Mouse (Mus musculus) 3T3-L1 (cell line): ENCODE data around the gene Mipep.

Experiments
- DNase-seq: peaks from one replicate; pipeline ENCODE4 v3.0.0-alpha.2; 2015; ENCODE audit warnings: low read depth, low spot score

Mipep gene

DNA sequence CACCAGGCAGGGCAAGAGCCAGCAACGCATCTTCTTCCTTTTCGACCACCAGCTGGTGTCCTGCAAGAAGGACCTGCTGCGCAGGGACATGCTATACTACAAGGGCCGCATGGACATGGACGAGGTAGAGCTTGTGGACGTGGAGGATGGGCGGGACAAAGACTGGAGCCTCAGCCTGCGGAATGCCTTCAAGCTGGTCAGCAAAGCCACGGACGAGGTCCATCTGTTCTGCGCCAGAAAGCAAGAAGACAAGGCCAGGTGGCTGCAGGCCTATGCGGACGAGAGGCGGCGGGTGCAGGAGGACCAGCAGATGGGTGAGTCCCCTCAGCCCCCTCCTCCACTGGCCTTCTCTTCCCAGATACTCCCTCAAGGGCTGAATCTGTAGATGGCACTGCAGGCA, 28.1 kb upstream of the Mipep start:
- no peak for DNase-seq

DNA sequence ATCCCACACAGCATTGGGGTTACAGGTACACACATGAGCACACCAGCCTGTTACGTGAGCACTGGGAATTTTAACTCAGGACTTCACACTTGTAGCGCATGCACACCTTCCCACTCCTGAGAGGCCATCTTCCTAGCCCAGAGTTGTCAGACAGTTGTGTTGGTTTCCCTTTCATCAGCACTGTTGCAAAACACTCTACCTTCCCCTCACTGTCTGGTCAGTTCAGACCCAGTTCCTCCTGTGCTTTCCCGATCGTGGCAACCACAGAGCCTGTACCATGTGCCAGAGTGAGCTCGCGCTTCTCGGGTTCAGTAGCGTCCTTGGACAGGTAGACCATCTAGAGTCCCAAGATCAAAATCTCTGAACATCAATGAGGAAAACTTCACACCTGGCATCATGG, 27.1 kb upstream of the Mipep start:
- no peak for DNase-seq

- no peak for DNase-seq
Measured at GRCm38 (mm10) chr14:60757722-60758121, 26.7 kb upstream of the Mipep start.

- no peak for DNase-seq
Measured at GRCm38 (mm10) chr14:60759097-60759496, 25.3 kb upstream of the Mipep start.

- DNase-seq: no peak
Measured at GRCm38 (mm10) chr14:60761801-60762200, 22.6 kb upstream of the Mipep start.

DNA sequence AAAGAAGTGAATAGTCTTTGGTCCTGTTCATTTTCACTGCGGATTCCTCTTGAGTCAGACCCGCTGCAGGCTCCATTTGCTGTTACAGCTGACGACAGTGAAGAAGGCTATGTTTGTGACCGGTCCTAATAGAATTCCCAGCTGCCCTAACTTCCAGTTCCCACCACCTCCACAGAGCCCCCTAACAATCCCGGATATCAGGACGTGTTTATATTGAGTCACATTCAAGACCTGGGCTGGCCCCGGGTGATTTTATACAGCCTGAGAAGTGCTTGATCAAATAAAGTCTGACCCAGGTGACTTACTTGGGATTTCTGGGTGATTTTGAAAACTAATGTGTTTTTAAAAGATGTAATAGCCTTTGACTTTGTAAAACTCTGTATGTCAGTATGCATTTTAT, 21.6 kb upstream of the Mipep start:
- DNase-seq: no peak

- DNase-seq: no peak
Measured at GRCm38 (mm10) chr14:60763746-60764145, 20.6 kb upstream of the Mipep start.

- DNase-seq: no peak
Measured at GRCm38 (mm10) chr14:60764526-60764925, 19.8 kb upstream of the Mipep start.

DNA sequence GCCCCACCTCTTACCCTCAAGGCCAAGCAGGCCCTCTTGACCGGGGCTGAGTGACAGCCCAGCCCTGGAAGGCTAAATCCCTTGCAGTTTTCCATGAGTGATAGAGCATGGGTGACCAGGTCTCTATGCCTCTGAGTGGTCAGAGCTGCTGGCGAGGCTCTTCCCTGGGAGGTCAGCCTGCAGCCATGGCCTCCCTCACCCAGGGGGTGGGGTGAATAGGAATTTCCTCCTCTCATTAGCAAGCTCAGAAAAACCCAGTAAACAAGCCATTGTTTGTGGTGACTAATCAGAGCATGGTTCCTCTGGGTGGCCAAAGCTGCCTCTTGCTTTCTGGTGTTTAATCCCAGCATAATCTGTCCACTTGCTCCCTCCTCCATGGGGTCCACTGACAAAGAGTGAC, 19.3 kb upstream of the Mipep start:
- no peak for DNase-seq

- no peak for DNase-seq
Measured at GRCm38 (mm10) chr14:60767884-60768283, 16.5 kb upstream of the Mipep start, which contains the start of gene C1qtnf9. TSS of gene C1qtnf9 (plus strand) at chr14:60768134.

- peak; percentile 9 for DNase-seq
Measured at GRCm38 (mm10) chr14:60769340-60769739, 15.0 kb upstream of the Mipep start.

GRCm38 (mm10) chr14:60770594-60770993, 13.8 kb upstream of the Mipep start:
- DNase-seq: no peak

DNA sequence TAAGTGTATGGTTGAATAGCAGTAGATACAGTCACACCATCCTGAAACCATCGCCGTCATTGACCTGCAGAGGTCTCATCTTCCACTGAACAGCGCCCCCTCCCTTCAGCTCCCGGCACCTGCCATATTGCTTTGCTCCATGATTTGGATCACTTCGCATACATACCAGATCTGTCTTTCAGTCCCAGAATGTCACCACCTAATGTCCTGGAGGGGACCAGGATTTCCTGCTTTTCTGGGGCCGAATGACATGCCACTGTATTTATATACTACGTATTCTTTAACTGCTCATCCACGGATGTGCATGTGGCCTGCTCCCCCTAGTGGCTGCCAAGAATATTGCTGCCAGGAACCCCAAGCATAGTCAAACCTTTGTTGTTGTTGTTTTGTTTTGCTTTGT, 13.3 kb upstream of the Mipep start:
- peak; percentile 64 for DNase-seq

GRCm38 (mm10) chr14:60773476-60773875, 10.9 kb upstream of the Mipep start:
- DNase-seq: peak; percentile 6

- DNase-seq: no peak
Measured at GRCm38 (mm10) chr14:60776521-60776920, 7.9 kb upstream of the Mipep start.

- DNase-seq: peak; percentile 6
Measured at GRCm38 (mm10) chr14:60777485-60777919, 6.9 kb upstream of the Mipep start.

DNA sequence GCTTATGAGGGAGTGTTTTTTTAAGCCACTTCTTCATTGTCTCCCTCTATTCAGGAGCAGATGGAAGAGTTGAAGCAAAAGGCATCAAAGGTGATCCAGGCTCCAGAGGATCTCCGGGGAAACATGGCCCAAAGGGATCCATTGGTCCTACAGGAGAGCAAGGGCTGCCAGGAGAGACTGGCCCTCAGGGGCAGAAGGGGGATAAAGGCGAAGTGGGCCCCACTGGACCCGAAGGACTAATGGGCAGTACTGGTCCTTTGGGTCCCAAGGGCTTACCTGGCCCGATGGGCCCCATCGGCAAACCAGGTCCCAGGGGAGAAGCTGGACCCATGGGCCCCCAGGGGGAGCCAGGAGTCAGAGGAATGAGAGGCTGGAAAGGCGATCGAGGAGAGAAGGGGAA, 5.2 kb upstream of the Mipep start:
- DNase-seq: no peak

DNA sequence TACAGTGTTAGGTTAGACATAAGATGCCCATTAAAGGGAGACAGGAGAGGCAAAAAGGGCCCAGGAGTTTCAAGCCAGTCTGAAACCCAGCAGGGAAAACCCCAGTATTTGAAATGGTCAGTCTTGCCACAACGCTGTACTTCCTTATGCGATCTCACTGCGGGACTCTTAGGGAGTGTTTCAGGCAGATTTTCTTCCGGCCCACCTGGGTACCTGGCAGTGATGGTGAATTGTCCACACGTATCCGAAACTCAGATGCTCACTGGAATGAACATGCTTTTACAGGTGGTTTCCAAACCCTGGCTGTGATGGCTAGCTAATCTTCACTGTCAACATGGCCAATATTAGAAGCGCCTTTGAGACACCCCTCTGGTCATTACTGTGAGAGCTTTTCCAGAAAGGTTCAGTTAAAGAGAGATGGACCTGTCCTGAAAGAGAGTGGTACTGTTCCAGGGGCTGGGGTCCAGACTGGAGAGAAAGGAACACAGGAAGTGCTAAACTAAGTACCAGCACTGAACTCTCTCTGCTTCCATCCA, 2.2 kb upstream of the Mipep start:
- no peak for DNase-seq

DNA sequence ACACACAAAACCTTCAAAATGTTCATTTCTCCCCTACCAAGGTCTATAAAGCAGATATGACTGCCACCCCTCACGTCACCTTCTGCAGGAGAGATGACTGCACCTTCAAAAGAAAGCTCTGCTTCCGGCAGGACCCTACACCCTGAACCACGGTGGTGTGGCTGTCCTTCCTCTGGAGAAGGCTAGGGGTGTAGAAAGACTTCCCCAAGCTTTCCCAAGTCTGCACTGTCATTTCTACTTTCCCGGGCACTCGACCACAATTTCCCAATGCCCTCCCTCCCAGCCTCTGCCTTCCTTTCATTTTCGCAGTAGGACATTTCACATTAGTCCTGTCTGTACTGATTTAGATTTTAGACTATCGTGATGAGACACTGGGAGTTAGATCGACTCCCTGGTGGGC, 1.2 kb upstream of the Mipep start:
- DNase-seq: no peak

DNA sequence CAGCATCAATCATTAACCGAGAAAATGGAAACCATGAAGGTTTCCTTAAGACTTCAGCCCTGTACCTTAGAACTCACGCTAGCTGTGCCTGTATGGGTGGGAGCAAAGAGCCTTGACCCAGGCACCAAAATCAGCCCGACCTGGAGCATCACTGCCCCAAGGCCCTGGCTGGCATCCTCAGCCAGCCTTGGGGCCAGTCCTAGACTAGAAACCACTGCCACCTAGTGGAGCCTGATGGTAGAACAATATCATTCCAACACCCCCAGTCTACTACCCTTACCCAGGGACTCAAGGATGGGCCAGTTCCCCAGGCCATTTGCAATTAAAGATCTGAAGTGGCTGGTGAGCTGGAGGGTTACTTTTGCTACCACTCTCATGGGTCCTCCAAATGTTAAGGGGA, 5.7 kb downstream of the Mipep start:
- DNase-seq: peak; percentile 74

GRCm38 (mm10) chr14:60796600-60797322, 12.4 kb downstream of the Mipep start:
- DNase-seq: no peak

GRCm38 (mm10) chr14:60797596-60797995, 13.2 kb downstream of the Mipep start:
- no peak for DNase-seq

DNA sequence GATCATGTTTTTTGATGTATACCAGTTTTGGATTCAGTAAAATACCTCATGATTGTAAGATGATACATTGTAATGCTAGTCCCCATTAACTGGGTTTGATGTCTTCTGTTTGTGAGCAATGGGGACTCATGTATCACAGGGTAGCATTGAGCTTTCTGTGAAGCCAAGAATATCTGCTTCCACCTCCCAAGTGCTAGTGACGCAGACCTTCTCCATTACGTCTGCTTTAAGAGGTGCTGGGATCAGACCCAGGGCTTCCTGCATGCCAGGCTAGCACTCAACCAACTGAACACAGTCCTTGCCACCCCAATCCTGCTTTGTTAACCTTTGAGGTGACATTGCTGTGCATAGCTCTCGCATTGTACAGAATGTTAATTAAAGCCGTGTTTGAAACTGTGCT, 14.3 kb downstream of the Mipep start:
- DNase-seq: no peak
